Mouse (Mus musculus): ENCODE measurements around the gene Mybph. TPM values are rescaled to one million over a fixed set of nuclear protein-coding genes. Genes with fewer than 3 reads are reported as not detected.

Mybph gene
- polyA plus RNA-seq, 1 experiment from 2014 or later: 0.30 TPM

DNA sequence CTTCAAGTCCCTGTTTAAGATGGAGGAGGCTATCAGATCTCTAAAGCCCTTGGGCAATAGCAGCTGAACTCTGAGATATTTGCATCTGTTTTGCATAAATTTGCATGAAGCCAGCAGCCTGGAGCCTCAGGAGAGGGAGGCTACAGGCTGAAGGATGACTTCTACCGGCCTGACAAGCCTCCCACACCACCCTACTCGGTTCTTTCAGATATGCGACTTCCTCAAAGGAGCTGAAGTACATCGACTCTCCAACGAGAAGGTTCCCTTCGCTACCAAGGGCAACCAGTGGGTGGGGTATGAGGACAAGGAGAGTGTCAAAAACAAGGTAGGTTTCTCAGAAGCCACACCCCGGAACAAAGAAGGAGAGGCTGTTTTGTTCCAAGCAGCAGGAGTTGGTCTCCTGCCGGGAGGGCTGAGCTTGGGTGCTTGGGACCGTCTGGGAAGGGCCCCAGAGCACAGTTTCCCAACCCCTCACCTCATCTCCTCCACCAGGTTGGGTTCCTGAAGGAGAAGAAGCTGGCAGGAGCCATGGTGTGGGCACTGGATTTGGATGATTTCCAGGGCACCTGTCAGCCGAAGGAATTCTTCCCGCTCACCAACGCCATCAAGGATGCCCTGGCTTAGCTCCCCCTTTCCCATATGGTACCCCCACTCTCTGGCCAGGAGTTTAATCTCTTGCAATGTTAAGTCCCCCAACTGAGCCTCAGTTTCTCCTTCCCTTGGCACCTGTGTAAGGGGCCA, 4.1 kb upstream of the Mybph start:
- Histone ChIP-seq H3K9ac (no peak overlapping the region), H3K4me3 (replicated peaks) (no peak overlapping the region), H3K4me2 (peak overlapping the region; percentile 14; the same call in 1 of the 2 replicates), H3K36me3 (no peaks in the 10 kb centered on the region), H3K27me3 (replicated peaks) (no peaks in the 10 kb centered on the region), H3K9me3 (no peaks in the 10 kb centered on the region), H3K27ac (no peak overlapping the region), H3K4me1 (0 out of 2 replicates have a peak, but pooled peaks cover 6% of the 10 kb centered on the region)
- 25% methylated on average over 12 of the region's 12 CpGs for WGBS
- ATAC-seq (ENCODE audit: insufficient read depth, low FRiP score, low read depth): no peak

GRCm38 (mm10) chr1:134191192-134191591, 2.1 kb upstream of the Mybph start:
- Histone ChIP-seq H3K9ac (no peak overlapping the region), H3K27ac (no peak overlapping the region), H3K27me3 (replicated peaks) (no peaks in the 10 kb centered on the region), H3K4me2 (no peak overlapping the region), H3K36me3 (no peaks in the 10 kb centered on the region), H3K9me3 (no peaks in the 10 kb centered on the region), H3K4me1 (peaks cover 9% of the 10 kb centered on the region; the same call in 1 of the 2 replicates), H3K4me3 (replicated peaks) (no peak overlapping the region)
- no peak for ATAC-seq (ENCODE audit: insufficient read depth, low FRiP score, low read depth)
- 82% methylated on average over 5 of the region's 5 CpGs for WGBS

DNA sequence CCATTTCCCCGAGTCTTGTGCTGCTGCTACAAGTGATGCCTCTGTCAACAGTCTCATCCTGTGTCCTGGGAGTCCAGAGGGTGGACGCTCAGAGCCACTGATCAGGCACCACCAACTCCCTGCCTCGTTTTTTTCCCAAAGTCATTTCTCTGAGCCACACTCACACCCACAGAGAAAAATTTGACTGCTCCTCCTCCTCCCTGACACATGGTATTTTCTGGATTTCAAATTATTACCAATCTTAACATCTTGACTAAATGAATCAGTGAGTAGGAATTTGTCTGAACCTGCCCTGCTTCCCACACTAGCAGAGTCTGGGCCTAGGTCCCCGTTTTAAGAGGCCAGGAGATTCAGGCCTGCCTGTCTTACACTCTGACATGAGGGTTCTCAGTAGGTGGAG, 1.2 kb upstream of the Mybph start:
- ATAC-seq (ENCODE audit: insufficient read depth, low FRiP score, low read depth): no peak
- Histone ChIP-seq H3K4me3 (replicated peaks) (no peak overlapping the region), H3K27ac (no peak overlapping the region), H3K9ac (no peak overlapping the region), H3K4me2 (no peak overlapping the region), H3K27me3 (replicated peaks) (no peaks in the 10 kb centered on the region), H3K36me3 (no peaks in the 10 kb centered on the region), H3K4me1 (peaks cover 13% of the 10 kb centered on the region; the same call in 1 of the 2 replicates), H3K9me3 (no peaks in the 10 kb centered on the region)
- WGBS: 36% methylated on average over 4 of the region's 4 CpGs

DNA sequence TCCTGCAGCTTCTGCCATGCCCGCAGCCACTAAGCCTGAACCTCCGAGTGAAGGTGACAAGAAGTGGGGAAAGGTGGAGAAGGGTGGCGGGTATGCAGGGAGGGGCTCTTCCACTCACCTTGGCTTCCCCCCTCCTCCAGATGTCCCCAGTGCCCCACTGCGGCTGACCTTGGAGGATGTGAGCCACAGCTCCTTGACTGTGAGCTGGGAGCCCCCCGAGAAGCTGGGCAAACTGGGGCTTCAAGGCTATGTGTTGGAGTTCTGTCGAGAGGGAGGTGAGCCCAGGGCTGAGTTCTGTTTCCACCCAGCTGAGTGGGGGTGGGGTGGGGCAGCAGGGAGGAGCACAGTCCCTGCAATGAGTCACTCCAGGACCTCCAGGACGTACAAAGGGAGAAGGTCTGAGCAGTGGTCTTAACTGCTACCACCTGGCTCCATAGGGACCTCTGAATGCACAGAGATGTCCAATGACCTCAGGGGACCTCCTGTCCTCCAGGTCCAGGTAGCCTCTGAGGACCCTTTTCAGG, 488 bp downstream of the Mybph start:
- Histone ChIP-seq H3K4me1 (peaks cover 13% of the 10 kb centered on the region; the same call in 1 of the 2 replicates), H3K9ac (no peak overlapping the region), H3K4me2 (no peak overlapping the region), H3K27ac (no peak overlapping the region), H3K27me3 (replicated peaks) (no peaks in the 10 kb centered on the region), H3K36me3 (no peaks in the 10 kb centered on the region), H3K4me3 (replicated peaks) (no peak overlapping the region), H3K9me3 (no peaks in the 10 kb centered on the region)
- no peak for ATAC-seq (ENCODE audit: insufficient read depth, low FRiP score, low read depth)
- 51% methylated on average over 7 of the region's 7 CpGs for WGBS

DNA sequence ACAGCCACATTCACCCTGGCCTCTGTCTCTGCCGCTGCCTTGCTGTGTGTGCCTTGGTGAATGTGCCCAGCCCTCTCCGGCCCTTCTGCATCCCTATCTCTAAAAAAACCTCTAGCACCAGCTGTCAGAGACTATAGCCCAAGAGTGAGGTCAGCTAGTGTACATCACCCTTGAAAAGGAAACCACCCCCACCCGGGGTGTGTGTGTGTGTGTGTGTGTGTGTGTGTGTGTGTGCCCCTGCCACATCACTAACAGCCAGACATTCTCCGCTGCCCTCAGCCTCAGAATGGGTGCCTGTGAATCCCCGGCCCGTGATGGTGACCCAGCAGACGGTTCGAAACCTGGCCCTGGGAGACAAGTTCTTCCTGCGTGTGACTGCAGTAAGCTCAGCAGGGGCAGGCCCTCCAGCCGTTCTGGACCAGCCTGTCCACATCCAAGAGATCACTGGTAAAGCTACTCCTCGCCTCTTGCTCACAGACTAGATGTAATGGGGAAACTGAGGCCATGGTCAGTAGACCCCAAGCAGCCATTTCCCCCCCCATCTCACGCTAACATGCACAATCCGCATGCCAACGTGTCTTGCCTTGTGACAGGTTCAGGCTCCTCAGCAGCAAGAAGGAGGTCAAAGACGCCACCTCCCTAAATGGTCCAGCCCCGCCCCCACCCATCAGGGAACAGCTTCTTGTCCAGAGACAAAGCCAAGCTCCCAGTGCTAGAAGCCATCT, 1.2 kb downstream of the Mybph start:
- Histone ChIP-seq H3K4me2 (no peak overlapping the region), H3K27ac (no peak overlapping the region), H3K4me3 (replicated peaks) (no peak overlapping the region), H3K4me1 (peaks cover 13% of the 10 kb centered on the region; the same call in 1 of the 2 replicates), H3K27me3 (replicated peaks) (no peaks in the 10 kb centered on the region), H3K36me3 (no peaks in the 10 kb centered on the region), H3K9ac (no peak overlapping the region), H3K9me3 (no peaks in the 10 kb centered on the region)
- no peak for ATAC-seq (ENCODE audit: insufficient read depth, low FRiP score, low read depth)
- 73% methylated on average over 16 of the region's 16 CpGs for WGBS

GRCm38 (mm10) chr1:134195117-134195516, 1.9 kb downstream of the Mybph start:
- H3K9me3 ChIP-seq: no peaks in the 10 kb centered on the region
- H3K9ac ChIP-seq: no peak overlapping the region
- WGBS: 20% methylated on average over 2 of the region's 2 CpGs
- no peaks in the 10 kb centered on the region for H3K36me3 ChIP-seq
- peaks cover 13% of the 10 kb centered on the region; the same call in 1 of the 2 replicates for H3K4me1 ChIP-seq
- H3K4me3 ChIP-seq (replicated peaks): no peak overlapping the region
- H3K27ac ChIP-seq: no peak overlapping the region
- no peak for ATAC-seq (ENCODE audit: insufficient read depth, low FRiP score, low read depth)
- H3K4me2 ChIP-seq: no peak overlapping the region
- no peaks in the 10 kb centered on the region for H3K27me3 ChIP-seq (replicated peaks)

- H3K4me3 ChIP-seq (replicated peaks): no peak overlapping the region
- no peaks in the 10 kb centered on the region for H3K27me3 ChIP-seq (replicated peaks)
- no peak for ATAC-seq (ENCODE audit: insufficient read depth, low FRiP score, low read depth)
- WGBS: 23% methylated on average over 3 of the region's 3 CpGs
- H3K4me1 ChIP-seq: peaks cover 13% of the 10 kb centered on the region; the same call in 1 of the 2 replicates
- no peak overlapping the region for H3K4me2 ChIP-seq
- no peaks in the 10 kb centered on the region for H3K9me3 ChIP-seq
- H3K36me3 ChIP-seq: no peaks in the 10 kb centered on the region
- no peak overlapping the region for H3K27ac ChIP-seq
- H3K9ac ChIP-seq: no peak overlapping the region
Measured at GRCm38 (mm10) chr1:134195571-134195970, 2.3 kb downstream of the Mybph start.

GRCm38 (mm10) chr1:134195979-134196378, 2.7 kb downstream of the Mybph start:
- 39% methylated on average over 4 of the region's 4 CpGs for WGBS
- Histone ChIP-seq H3K4me2 (no peak overlapping the region), H3K4me1 (peaks cover 13% of the 10 kb centered on the region; the same call in 1 of the 2 replicates), H3K27me3 (replicated peaks) (no peaks in the 10 kb centered on the region), H3K9ac (no peak overlapping the region), H3K9me3 (no peaks in the 10 kb centered on the region), H3K36me3 (no peaks in the 10 kb centered on the region), H3K27ac (0 out of 2 replicates have a peak overlapping the region, but pooled peaks have one; percentile 33), H3K4me3 (replicated peaks) (no peak overlapping the region)
- ATAC-seq (ENCODE audit: insufficient read depth, low FRiP score, low read depth): peak; percentile 24; the same call in 1 of the 2 replicates

GRCm38 (mm10) chr1:134196386-134196785, 3.1 kb downstream of the Mybph start:
- Histone ChIP-seq H3K4me1 (peaks cover 13% of the 10 kb centered on the region; the same call in 1 of the 2 replicates), H3K4me2 (no peak overlapping the region), H3K36me3 (no peaks in the 10 kb centered on the region), H3K4me3 (replicated peaks) (no peak overlapping the region), H3K27ac (0 out of 2 replicates have a peak overlapping the region, but pooled peaks have one; percentile 33), H3K9me3 (no peaks in the 10 kb centered on the region), H3K9ac (no peak overlapping the region), H3K27me3 (replicated peaks) (no peaks in the 10 kb centered on the region)
- no peak for ATAC-seq (ENCODE audit: insufficient read depth, low FRiP score, low read depth)
- 66% methylated on average over 4 of the region's 4 CpGs for WGBS

DNA sequence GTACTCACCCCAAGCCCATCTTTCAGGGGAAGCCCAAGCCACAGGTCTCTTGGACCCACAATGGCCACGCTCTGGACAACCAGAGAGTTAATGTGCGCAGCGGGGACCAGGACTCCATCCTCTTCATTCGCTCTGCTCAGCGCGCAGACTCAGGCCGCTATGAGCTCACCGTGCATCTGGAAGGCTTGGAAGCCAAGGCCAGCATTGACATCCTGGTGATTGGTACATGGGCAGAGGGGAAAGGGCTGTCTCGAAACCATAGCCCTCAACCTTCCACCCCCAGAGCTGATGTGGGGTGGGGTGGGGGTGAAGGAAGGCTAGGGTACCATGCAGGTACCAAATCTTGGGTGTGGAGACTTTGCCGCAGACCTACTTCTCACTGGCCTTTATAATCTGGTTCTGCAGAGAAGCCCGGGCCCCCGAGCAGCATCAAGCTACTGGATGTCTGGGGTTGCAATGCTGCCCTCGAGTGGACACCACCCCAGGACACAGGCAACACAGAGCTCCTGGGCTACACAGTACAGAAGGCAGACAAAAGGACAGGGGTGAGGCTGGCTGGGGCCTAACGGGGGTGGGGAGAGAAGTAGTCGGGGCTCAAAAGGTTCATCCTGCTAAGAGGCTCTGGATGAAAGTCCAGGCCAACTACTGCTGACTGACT, 4.2 kb downstream of the Mybph start:
- H3K4me2 ChIP-seq: no peak overlapping the region
- ATAC-seq (ENCODE audit: insufficient read depth, low FRiP score, low read depth): no peak

GRCm38 (mm10) chr1:134198197-134198995, 5.1 kb downstream of the Mybph start:
- H3K4me3 ChIP-seq (replicated peaks): no peak overlapping the region
- H3K9me3 ChIP-seq: no peaks in the 10 kb centered on the region
- H3K4me2 ChIP-seq: no peak overlapping the region
- H3K27me3 ChIP-seq (replicated peaks): no peaks in the 10 kb centered on the region
- no peak overlapping the region for H3K9ac ChIP-seq
- H3K27ac ChIP-seq: no peak overlapping the region
- ATAC-seq (ENCODE audit: insufficient read depth, low FRiP score, low read depth): peak; percentile 38; the same call in 1 of the 2 replicates
- H3K4me1 ChIP-seq: peaks cover 13% of the 10 kb centered on the region; the same call in 1 of the 2 replicates
- 67% methylated on average over 12 of the region's 12 CpGs for WGBS
- no peaks in the 10 kb centered on the region for H3K36me3 ChIP-seq

More for the DNA sequence above, 4.2 kb downstream of the Mybph start:
- 80% methylated on average over 15 of the region's 15 CpGs for WGBS
- Histone ChIP-seq H3K36me3 (no peaks in the 10 kb centered on the region), H3K27me3 (replicated peaks) (no peaks in the 10 kb centered on the region), H3K9me3 (no peaks in the 10 kb centered on the region), H3K9ac (no peak overlapping the region), H3K4me3 (replicated peaks) (no peak overlapping the region), H3K4me1 (peaks cover 13% of the 10 kb centered on the region; the same call in 1 of the 2 replicates), H3K27ac (no peak overlapping the region)
